Mouse (Mus musculus) embryo, embryonic 9.5 days (tissue): ENCODE measurements at regions not wholly inside any gene's neighbourhood (a gene's known extent, or its start where the extent isn't known, plus 50 kb on each side); places are given as distances from the start of the nearest gene placed in this dataset.

ENCODE experiments used
- DNase-seq: peaks from one replicate; pipeline ENCODE4 v3.0.0-alpha.2; 2017; ENCODE audit errors: extremely low spot score

DNA sequence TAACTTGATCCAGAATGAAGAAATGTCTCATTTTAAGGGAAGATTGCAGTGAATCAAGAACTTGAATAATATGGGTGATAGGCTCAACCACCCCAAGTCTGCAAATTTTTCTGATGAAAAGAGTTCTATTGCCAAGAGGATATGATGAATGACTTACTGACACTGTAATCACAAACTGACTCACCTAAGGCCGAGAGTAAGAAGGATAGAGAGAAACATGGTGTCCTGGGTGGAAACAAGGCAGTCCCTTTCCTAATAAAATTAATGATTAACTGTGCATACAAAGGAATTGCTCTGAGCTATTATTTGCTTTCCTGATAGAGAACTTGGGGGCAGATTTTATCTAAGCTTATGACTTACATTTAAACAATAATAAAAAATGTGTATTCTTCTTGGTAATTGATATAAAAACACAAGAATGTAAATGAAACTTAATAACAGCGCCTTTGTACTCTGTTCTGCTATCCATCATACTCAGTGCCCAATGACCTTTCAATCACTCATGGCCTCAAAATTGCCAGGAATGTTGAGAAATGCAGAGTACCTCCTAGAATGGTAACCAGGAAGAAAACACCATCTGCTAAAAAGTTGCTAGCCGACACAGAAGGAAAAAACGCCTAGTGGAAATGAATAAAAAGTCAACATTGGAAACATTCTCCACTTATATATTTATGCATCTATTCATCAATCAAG, 606.7 kb downstream of the Efnb2 start:
- DNase-seq: no peak

DNA sequence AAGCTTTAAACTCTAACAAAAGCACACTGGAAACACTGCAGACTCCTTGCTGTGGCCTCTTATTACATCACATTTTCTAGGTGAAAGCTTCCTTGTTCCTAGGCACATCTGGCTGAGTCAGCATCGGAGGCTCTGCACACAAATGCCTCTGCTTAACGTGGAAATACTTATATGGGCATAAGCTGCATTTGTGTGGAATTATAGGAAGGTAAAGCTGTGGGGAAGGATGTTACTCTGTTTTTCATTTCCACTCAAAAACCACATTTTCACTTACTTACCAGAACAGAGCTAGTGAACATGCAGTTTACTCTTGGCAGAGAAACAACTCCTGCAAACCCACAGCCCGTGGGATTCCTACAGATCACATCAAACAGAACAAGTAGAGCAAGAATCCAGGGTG, 609.9 kb downstream of the Efnb2 start:
- DNase-seq: no peak

DNA sequence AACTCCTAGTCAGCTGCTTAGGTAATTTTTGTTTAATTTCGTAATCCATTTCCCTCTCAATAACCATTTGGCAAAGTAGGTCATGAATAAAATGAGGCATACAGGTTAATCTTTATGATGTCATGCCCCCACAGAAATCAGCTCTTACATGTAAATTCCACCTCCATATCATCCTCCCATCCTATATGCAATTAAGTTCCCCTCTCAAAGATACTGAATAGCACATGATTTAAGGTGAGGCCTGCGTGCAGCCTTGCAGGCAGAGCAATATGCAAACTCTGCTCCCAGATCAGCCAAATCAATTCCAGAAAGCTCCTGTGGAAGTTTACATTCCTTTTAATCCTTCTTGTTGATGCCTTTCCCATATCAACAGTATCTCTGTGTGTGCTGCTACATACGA, 610.3 kb downstream of the Efnb2 start:
- DNase-seq: no peak

DNA sequence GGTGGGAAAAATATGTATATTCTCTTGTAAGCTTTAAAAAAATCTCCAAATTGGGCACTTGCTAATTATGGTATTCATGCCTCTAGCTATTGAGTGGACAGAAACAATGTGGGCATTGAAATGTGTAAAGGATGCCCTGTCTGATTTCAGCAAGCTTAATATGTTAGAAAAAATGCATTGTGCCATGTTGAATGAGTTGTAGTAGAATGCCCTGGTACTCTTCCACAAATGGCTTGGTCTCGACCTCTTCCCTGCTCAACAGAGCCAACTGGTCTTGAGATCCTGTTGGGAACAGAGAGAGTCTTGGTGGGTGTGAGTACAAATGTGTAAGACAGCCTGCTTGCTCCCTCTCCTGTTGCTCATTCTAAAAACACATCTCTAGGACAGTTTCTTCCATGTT, 616.1 kb downstream of the Efnb2 start:
- no peak for DNase-seq

DNA sequence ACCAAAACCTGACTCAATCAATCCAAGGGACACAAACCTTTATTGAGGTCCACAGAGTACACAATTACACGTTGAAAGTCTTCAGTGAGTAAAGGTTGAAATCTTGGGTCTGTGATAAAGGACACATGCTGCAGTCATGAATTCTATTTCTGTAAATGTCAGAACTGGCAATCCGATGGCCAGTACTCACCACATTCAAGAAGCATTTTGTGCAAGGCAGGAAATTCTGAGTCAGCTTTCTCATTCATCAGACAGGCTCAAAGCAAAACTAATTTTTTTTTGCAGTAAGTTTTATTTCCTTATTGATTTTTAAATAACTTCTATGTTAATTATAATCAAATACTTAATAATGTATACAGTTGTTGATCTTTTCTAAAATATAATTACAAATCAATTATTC, 616.7 kb downstream of the Efnb2 start:
- DNase-seq: no peak

DNA sequence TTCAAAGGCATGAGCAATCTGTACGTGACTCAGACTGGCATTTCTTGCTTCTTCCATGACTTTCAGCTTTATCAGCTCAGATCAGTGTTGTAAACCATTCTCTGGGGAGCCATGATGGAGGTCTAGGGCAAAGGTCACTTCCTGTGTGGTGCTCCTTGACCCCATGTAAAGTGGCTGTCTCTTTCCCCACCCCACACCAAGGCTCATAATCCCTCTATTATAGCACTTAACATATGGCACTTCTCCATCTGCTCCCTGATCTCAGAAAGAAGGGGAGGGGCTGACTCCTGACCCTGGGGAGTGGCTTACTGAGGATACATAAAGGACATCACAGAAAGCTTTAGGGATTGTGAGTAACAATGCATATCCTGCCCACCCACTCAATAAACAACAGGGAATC, 623.1 kb downstream of the Efnb2 start:
- peak; percentile 77 for DNase-seq

DNA sequence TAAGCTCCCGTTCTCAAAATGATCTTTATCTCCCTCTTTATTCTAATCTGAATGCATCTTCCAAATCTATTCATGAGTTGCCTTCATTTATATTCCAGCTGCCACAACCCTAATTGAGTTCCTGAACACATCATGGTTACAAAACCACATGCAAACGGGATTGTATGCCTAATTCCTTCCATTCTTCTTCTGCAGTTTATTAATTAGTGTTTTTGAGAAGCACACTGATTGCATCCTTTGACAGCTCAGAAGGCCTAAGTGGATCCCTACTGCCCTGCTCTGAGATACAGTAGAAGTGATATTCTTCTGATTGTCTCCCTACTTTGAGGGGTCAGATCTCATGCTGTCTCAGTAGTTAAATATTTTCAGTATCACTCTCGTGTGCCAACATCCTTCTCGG, 649.9 kb downstream of the Efnb2 start:
- DNase-seq: no peak

DNA sequence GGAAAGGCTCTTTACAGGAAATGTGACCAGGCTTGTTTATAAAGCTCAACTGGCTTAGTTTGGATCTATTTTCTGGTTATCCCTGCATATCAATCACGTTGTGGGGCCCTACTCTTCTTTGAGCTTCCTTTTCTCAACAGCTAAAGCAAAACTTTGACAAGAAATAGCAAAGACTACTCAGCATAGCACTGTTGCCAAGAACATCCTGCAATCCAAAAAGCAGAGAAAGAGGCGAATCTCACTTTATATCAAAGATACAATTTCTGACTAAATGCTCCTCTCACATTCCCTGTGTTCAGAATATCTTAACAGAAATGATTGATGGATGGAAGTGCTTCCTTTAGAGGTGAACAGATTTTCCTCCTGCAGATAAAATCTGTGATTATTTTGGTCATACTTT, 666.1 kb downstream of the Efnb2 start:
- DNase-seq: no peak

DNA sequence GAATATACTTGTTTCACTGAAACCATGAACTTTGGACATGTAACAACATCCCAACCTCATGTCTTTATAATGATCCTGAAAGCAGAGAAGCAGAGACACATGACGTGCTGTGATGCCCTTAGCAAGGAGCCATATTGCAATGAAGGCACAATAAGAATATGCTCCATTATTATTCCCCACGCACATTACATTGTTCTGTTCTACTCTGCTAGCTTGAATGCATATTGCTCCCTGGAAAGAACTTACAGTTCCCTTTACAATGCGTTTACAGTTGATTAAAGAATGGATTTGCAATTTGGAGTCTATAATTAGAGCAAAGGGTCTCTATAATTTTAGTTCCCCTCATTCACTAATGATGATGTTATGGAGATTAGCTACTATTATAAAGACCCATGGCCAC, 672.2 kb downstream of the Efnb2 start:
- DNase-seq: no peak

DNA sequence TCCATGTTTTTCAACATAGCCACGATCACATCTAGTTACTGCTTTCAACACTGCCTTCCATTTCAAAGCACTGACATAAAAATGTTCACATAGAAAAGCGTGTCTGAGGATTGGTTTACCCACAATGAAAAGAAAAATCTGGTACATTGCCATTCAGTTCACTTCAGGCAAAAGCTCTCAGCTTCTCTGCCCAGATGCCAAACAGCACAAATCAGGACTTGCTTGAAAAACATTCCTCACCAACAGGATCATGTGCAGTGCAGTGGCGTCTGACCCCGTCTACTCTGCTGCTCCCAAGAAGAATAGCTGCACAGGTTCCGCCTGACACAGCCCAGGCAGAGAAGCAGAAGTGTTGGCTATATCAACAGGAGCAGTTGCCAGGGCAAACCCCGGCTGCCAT, 684.0 kb downstream of the Efnb2 start:
- DNase-seq: no peak

DNA sequence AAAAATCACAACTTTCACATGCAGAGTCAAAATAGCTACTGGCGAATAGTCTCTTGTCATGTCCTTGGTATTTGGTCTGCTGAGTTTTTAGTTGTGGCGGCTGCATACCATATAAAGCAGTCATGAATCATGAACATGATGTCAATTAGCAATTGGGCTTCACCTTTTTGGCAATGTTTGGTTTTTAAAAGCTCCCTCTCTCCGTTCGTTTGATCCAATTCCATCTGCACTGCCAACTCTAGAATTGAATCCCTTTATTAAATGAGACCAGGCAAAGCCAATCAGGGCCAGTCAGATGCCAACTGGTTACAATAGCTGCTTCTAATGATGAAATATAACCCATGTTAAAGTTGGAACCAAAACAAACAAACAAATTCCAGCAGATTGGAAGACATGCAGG, 687.3 kb downstream of the Efnb2 start:
- no peak for DNase-seq

DNA sequence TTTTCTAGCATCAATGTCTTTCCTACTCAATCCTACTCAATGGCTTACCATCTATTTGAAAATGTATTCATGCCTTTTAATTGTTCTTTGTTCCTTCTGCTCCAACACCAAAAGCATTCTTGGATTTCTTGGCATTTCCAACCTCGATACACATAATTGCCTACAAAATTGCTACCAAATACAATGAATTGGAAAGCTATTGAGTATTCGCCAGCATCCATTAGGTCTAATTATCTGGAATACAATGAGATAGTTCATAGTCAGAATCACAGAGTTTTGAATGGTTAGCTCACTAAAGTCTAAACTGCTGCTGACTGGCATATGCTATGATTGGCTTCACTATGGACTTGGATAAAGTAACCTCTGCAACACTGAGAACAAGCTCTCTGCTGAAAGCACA, 696.8 kb downstream of the Efnb2 start:
- DNase-seq: no peak

DNA sequence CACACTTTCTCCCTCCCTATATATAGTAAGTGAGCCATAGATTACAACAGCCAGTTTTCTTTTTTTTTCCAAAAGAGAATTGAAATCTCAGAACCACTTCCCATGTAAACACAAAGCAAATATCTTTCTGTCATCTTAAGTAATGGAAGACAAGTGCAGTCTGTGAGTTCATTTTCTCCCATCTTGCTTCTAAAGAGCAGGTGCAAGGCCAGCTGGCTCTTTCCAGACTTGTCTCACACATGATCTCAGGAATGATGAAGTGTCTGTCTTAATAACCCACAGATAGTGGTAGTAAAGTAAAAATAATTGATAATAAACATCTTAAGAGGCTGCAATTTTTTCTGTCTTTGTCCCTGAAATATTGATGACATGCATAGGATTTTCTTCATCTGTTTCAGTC, 704.3 kb downstream of the Efnb2 start:
- no peak for DNase-seq

DNA sequence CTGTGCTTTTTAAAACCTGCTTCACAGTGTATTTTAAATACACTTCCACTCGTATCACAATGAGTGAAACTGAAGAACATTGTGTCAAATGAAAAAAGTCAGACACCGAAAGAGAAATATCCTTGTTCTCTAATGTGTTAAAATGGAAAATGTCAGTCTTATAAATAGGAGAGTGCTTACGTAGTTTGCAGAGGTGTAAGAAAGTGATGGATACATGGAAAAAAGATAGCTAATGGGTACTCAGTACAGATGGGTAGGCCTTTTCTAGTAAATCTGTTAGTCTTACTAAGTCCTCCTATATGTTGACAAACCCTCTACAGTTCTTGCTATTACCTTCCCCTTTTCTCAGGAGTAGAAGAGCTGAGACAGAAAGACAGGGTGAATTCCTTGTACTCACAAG, 706.2 kb downstream of the Efnb2 start:
- no peak for DNase-seq

DNA sequence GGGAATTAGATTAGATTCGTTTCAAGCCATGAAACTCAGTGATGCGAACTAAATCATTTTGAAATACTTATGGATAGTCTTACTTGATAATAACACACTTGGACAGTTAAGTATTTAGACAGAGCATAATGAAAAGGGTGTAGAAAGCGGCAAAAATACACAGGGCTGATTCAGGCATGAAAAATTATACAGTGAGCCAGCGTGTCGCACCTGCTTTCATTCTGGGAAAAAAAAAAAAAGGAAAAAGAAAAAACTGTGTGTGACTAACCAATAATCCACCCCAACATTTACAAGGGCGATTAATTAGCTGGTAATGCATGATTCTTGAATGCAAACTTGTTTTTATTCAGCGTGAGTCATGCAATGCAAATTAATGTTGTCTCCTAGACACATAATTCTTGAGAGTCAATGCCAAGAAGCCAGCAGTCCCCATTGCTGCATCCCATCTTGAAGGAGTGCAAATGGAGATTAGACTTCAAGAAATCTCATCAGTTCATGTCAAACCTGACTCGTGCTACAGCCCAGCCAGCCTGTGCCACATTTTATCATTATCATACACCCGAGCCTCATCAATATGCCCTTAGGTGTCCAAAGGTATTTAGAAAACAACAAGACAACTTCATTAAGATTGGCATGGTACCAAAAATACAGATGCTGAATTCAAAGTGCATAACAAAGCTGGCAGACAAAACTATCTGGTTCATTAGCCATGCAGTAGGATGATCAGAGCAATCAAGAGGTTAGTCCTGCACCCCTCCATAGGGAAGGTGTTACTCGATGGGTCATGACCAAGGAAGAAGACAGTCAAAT, 714.9 kb downstream of the Efnb2 start:
- no peak for DNase-seq

DNA sequence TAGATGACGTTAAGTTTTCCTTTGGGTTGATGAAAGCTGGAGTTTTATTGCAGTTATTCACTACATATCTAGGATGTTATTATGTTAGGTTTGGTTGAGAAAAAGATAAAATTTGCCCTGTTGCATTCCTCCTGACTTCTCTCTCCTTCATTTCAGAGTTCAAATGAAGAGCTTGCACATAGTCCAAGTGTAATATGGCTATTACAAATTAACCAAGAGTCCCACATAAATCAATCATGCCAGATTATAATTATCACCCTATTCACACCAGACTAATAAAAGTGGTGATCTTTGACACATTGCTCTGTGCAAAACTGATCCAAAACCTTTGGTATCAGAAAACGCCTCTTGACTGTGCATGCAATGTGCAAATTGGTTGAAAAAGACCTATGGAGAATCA, 724.4 kb downstream of the Efnb2 start:
- DNase-seq: no peak

DNA sequence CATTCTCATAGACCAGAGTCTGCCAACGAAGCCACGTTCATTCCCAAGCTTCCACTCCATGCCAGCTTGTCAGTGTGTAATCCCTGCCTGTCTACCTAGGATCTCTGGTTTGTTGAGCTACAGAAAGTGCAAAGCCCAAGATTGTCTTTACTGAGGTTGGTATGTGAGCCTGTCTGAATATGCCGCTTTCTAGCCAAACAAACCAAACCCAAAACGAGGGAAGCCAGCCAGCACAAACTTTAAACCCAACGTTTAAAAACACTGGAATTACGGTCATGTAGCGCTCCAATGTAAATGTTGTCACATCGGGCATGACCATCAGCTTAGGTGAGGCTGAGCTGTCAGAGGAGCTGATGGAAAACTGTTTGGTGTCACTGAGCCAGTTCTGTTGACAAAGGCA, 741.6 kb downstream of the Efnb2 start:
- no peak for DNase-seq

DNA sequence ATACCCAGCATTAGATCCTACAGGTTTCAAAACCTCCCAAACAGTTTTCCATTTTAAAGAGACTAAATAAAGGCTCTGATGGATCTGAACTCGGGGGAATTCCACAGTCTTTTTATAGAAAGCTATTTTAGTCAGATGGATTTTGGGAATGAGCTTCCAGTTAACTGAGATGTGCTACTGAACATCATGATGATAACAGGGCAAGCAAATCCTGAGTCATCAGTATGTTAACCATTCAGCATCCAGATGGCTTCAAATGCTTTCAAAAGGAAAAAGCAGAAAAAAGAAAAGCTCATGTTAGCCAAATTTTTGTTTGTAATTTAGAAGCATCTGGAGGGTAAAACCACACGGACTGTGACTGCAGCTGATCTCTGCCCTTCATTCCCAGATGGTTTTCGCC, 766.7 kb downstream of the Efnb2 start:
- no peak for DNase-seq

DNA sequence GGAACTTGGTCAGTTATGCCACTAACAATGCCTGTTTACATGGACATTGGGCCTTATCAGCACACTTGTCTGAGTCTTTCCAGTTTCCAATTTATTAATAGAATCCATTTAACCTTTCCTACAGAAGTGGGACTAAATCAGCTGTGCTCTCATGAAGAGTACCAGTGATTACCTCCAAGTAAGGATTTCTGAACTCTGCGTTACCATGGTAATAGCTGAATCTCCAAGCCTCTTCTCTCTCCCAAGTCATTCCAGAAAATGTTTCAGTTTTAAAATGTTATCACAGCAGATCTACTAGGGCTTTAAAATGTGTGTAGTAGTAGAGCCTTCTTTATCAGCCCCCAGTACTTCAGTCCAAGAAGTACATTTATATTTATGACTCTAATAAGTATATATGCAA, 807.9 kb downstream of the Efnb2 start:
- no peak for DNase-seq

DNA sequence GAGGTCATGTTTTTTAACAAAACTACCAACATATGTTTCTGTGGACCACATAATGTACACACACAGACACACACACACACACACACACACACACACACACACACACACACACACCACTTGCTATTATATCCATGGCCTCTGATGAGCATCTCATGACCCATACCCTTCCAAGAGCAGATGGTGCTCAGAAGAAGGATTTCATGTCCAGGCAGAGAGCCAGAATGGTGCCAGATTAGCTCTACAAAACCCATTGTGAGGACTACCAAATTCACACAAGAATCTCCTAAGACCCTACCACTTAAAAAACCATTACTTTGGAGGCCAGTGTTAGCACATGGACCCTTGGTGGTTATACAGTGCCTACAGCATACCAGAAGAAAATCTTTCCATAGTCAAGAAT, 810.5 kb downstream of the Efnb2 start:
- DNase-seq: no peak

DNA sequence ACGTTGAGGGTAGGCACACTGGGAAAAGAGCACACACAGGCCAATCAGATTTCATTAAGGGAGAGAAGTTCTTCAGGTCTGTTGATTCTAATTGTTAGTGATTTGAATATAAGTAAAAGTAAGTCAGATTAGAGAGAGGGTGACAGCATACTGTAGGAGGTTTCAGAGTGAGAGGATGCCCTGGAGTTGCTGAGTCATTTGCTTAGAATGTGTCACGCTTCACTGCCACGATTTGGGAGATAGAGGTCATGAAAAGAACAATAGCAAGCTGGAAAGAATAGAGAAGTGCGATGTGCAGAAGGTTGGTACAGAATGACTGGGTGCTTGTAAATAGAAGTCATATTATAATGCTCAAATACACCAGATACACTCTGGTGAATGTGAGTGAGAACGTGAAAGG, 829.1 kb downstream of the Efnb2 start:
- no peak for DNase-seq

DNA sequence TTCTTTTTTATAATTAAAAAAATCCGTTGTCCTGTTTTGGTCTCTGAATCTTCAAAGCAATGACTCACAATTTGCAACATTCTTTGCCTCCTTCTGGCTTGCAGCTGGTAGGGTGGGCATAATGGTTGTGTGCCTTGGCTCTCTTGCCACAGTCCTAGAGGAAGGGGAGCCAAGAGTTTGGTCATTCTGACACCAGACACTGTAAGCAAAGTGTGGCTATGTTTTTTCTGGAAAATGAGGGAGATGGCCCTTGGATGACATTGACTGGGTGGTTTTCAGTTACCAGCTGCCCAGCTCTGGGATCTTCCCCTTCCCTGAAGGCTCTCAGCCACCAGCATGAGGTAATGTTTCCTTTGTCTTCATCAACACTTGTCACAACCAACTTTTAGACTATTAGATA, 833.2 kb downstream of the Efnb2 start:
- no peak for DNase-seq

DNA sequence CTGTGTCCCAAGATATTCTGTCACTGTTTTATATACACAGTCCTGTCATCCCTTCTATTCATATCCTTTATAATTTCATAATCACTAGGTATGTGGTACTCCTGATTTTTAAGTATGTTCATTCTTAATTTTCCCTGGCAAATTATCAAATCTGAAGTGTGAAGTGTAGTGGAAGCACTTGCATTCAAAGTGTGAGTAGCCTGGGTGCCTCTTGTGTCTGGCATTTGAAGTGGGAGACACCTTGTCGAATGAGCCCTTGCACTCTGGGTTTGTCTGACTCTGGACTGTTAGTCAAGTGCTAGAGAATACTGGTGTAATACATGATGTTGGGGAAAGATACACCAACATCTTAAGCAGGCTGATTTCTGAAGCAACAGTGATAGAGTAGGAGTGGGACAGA, 852.6 kb downstream of the Efnb2 start:
- no peak for DNase-seq

DNA sequence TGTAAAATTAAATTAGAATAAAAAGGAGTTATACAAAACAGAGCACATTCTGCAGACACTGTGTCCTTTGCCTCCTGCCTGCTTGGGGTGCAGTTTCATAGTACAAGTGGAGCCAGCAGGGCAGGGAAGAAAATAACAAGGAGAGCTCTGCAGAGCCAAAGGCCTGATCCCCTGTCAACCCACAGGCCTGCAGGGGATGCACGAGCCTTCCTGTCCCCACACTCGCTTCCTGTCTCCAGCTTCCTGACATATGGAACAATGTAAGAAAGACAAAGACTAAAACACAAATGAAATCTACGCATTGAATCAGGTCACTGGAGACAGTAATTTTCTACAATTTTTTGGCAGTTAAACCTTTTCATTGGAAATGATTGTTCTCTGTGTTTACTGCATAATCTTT, 861.8 kb downstream of the Efnb2 start:
- DNase-seq: no peak
